Mouse (Mus musculus): ENCODE measurements around the gene Znhit1. TPM values are rescaled to one million over a fixed set of nuclear protein-coding genes. Genes with fewer than 3 reads are reported as not detected.
A peak's percentile ranks its signal among the peaks of the same experiment; 100 is the strongest.

Gene Znhit1
- polyA plus RNA-seq, 1 experiment from 2014 or later: 80.6 TPM

DNA sequence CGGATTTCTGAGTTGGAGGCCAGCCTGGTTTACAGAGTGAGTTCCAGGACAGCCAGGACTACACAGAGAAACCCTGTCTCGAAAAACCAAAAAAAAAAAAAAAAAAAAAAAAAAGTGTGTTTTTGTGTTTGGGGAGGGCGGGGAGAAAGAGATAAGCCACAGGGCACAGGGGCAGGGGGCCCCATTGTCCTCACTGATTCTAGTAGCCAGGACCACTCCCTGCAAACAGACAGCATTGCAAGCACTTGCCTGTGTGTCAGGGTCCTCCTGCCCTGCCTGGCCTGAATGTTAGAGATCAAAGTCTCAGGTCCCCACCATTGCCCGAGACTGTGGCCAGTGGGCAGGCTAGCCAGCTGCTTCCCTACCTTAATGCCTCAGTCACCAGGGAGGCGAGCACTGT lies 11.6 kb upstream of the Znhit1 start:
- no peaks in the 10 kb centered on the region for H3K27me3 ChIP-seq (ENCODE audit: control insufficient read depth, insufficient read depth, low read length)
- H3K27ac ChIP-seq (ENCODE audit: low read depth, low read length): no peak overlapping the region
- peaks cover 15% of the 10 kb centered on the region for H3K36me3 ChIP-seq (ENCODE audit: control insufficient read depth, insufficient read depth, low read length)
- no peak overlapping the region for H3K4me2 ChIP-seq (replicated peaks; ENCODE audit: low read depth, low read length)
- no peak overlapping the region for H3K9ac ChIP-seq (ENCODE audit: low read depth, low read length)
- no peaks in the 10 kb centered on the region for H3K4me1 ChIP-seq (ENCODE audit: control insufficient read depth, insufficient read depth, low read length)
- H3K4me3 ChIP-seq (ENCODE audit: low read length): no peak overlapping the region
- WGBS: 73% methylated on average over 4 of the region's 5 CpGs
- H3K9me3 ChIP-seq (ENCODE audit: control insufficient read depth, low read length): no peaks in the 10 kb centered on the region
- ATAC-seq (ENCODE audit: low FRiP score, low TSS enrichment): no peak

DNA sequence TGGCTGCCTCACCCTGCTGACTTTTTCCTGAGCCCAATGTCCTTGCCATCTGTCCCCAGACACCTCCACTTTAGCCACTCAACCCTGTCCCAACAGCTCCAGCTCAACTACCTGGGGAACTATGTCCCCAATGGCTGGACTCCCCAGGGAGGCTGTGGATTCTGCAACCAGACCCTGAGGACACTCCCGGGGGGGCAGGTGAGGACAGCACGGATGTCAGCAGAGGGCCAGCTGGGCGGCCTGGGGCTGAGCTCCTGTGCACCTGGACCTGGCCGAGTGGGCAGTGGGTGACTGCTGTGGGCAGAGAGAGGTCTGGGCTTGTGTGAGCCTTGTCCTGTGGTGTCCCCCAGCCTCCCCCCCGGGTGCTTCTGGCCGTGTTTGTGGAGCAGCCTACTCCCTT lies 2.0 kb upstream of the Znhit1 start:
- Histone ChIP-seq H3K9ac (ENCODE audit: low read depth, low read length) (no peak overlapping the region; the same call in 1 of the 2 replicates), H3K36me3 (ENCODE audit: control insufficient read depth, insufficient read depth, low read length) (peaks cover 52% of the 10 kb centered on the region), H3K4me2 (replicated peaks; ENCODE audit: low read depth, low read length) (no peak overlapping the region), H3K9me3 (ENCODE audit: control insufficient read depth, low read length) (no peaks in the 10 kb centered on the region), H3K4me3 (ENCODE audit: low read length) (no peak overlapping the region), H3K27me3 (ENCODE audit: control insufficient read depth, insufficient read depth, low read length) (no peaks in the 10 kb centered on the region), H3K27ac (ENCODE audit: low read depth, low read length) (no peak overlapping the region), H3K4me1 (ENCODE audit: control insufficient read depth, insufficient read depth, low read length) (peaks cover 12% of the 10 kb centered on the region; the same call in 1 of the 2 replicates)
- no peak for ATAC-seq (ENCODE audit: low FRiP score, low TSS enrichment)
- WGBS: 94% methylated on average over 6 of the region's 6 CpGs

GRCm38 (mm10) chr5:136988420-136988819 lies 599 bp upstream of the Znhit1 start:
- peaks cover 44% of the 10 kb centered on the region for H3K36me3 ChIP-seq (ENCODE audit: control insufficient read depth, insufficient read depth, low read length)

GRCm38 (mm10) chr5:136987138-136987933 lies 485 bp downstream of the Znhit1 start:
- H3K4me3 ChIP-seq (ENCODE audit: low read length): peak overlapping the region; percentile 85
- peak overlapping the region; percentile 70 for H3K4me2 ChIP-seq (replicated peaks; ENCODE audit: low read depth, low read length)
- peaks cover 42% of the 10 kb centered on the region for H3K36me3 ChIP-seq (ENCODE audit: control insufficient read depth, insufficient read depth, low read length)
- ATAC-seq (ENCODE audit: low FRiP score, low TSS enrichment): peak; percentile 73
- H3K4me1 ChIP-seq (ENCODE audit: control insufficient read depth, insufficient read depth, low read length): peaks cover 12% of the 10 kb centered on the region; the same call in 1 of the 2 replicates
- H3K9ac ChIP-seq (ENCODE audit: low read depth, low read length): peak overlapping the region; percentile 90
- WGBS: 0% methylated on average over 65 of the region's 67 CpGs
- H3K9me3 ChIP-seq (ENCODE audit: control insufficient read depth, low read length): no peaks in the 10 kb centered on the region
- no peaks in the 10 kb centered on the region for H3K27me3 ChIP-seq (ENCODE audit: control insufficient read depth, insufficient read depth, low read length)
- peak overlapping the region; percentile 92 for H3K27ac ChIP-seq (ENCODE audit: low read depth, low read length)

More at GRCm38 (mm10) chr5:136988420-136988819, 599 bp upstream of the Znhit1 start:
- no peak for ATAC-seq (ENCODE audit: low FRiP score, low TSS enrichment)
- 57% methylated on average over 7 of the region's 7 CpGs for WGBS
- Histone ChIP-seq H3K27me3 (ENCODE audit: control insufficient read depth, insufficient read depth, low read length) (no peaks in the 10 kb centered on the region), H3K9ac (ENCODE audit: low read depth, low read length) (peak overlapping the region; percentile 90; the same call in 1 of the 2 replicates), H3K9me3 (ENCODE audit: control insufficient read depth, low read length) (no peaks in the 10 kb centered on the region), H3K4me1 (ENCODE audit: control insufficient read depth, insufficient read depth, low read length) (peaks cover 12% of the 10 kb centered on the region; the same call in 1 of the 2 replicates), H3K4me3 (ENCODE audit: low read length) (peak overlapping the region; percentile 85), H3K4me2 (replicated peaks; ENCODE audit: low read depth, low read length) (peak overlapping the region; percentile 70), H3K27ac (ENCODE audit: low read depth, low read length) (no peak overlapping the region)

DNA sequence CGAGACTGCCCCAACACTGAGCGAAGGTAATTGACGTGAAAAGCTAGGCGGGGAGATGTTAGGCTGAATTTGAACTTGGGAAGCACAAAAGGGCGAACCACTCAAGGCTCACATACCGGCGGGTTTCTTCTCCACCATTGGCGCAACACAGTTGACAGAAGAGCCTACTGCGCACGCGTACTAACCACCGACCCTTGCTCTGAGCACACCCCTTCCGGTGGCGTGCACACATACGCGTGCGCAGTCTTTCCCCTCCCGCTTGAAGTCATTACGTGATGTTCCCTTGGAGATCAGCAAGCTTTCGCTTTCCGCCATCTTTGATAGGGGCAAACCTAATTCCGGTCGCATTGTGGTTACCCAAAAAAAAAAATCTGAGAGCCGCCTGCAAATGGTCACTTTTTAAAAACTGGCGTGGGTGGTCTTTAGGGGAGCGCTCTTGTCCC lies 1.1 kb downstream of the Znhit1 start, which contains the start of gene Plod3:
Gene Plod3 (plus strand): TSS at position 325 of the 443 bp plus-strand sequence.
- Histone ChIP-seq H3K9ac (ENCODE audit: low read depth, low read length) (peak within 1 kb of the TSS; percentile 90), H3K9me3 (ENCODE audit: control insufficient read depth, low read length) (no peaks in the 10 kb centered on the region), H3K36me3 (ENCODE audit: control insufficient read depth, insufficient read depth, low read length) (peaks cover 40% of the 10 kb centered on the region), H3K4me2 (replicated peaks; ENCODE audit: low read depth, low read length) (peak within 1 kb of the TSS; percentile 70), H3K27me3 (ENCODE audit: control insufficient read depth, insufficient read depth, low read length) (no peaks in the 10 kb centered on the region), H3K4me1 (ENCODE audit: control insufficient read depth, insufficient read depth, low read length) (peaks cover 12% of the 10 kb centered on the region; the same call in 1 of the 2 replicates), H3K4me3 (ENCODE audit: low read length) (peak within 1 kb of the TSS; percentile 85), H3K27ac (ENCODE audit: low read depth, low read length) (peak within 1 kb of the TSS; percentile 92)
- ATAC-seq (ENCODE audit: low FRiP score, low TSS enrichment): peak; percentile 90
- under 1% methylated on average over 26 of the region's 26 CpGs for WGBS

DNA sequence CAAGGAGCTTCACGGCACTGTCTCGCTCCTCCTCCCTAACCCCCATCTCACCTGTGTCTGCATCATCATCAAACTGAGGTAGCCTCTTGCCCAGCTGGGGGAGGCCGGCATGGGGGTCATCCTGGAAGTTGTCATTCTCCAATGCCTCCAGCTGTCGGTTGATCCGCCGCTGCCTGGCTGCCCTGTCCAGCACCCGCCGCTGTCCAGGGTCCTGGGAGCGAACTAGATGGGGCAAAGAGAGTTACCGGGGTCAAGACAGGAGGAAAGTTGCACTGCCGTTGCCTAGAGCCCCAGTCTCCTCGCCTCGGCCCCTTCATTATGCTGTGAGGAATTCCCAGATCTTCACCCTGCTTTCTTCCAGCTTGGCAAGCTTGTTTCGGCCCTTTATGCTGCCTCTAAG lies 3.0 kb downstream of the Znhit1 start:
- no peak for ATAC-seq (ENCODE audit: low FRiP score, low TSS enrichment)
- Histone ChIP-seq H3K4me3 (ENCODE audit: low read length) (no peak overlapping the region), H3K27ac (ENCODE audit: low read depth, low read length) (no peak overlapping the region), H3K9me3 (ENCODE audit: control insufficient read depth, low read length) (no peaks in the 10 kb centered on the region), H3K4me2 (replicated peaks; ENCODE audit: low read depth, low read length) (no peak overlapping the region), H3K27me3 (ENCODE audit: control insufficient read depth, insufficient read depth, low read length) (no peaks in the 10 kb centered on the region), H3K36me3 (ENCODE audit: control insufficient read depth, insufficient read depth, low read length) (peaks cover 34% of the 10 kb centered on the region; the same call in 1 of the 2 replicates), H3K9ac (ENCODE audit: low read depth, low read length) (no peak overlapping the region), H3K4me1 (ENCODE audit: control insufficient read depth, insufficient read depth, low read length) (peaks cover 12% of the 10 kb centered on the region; the same call in 1 of the 2 replicates)
- WGBS: 49% methylated on average over 14 of the region's 14 CpGs

DNA sequence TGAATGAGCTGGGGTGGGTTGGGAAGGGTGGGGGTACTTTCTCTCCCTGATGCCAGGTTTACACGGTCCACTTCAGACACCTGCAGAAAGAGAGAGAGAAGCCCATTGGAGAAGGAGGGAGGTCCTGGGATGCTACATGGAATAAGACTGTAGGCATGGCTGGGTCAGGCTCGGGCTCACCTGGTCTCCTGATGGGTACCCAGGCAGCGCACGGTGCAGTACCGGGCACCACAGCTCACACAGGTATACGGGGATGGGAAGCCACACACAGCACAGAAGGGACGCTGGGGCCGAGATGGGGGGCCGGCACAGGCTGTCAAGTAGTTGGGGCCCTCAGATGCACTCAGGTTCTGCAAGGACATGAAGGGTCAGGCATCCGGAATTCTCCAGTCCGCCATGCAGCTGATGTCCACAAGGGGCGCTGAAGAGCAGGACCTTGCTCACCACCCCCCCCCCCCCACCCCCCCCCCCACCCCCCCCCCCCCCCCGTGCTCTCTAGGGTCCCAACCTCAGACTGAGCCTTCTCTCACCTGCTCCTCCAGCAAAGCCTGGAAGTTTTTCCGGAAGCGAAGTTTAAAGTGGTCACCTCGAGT lies 5.4 kb downstream of the Znhit1 start:
- 48% methylated on average over 15 of the region's 16 CpGs for WGBS
- H3K9ac ChIP-seq (ENCODE audit: low read depth, low read length): no peak overlapping the region
- H3K27me3 ChIP-seq (ENCODE audit: control insufficient read depth, insufficient read depth, low read length): no peaks in the 10 kb centered on the region
- H3K27ac ChIP-seq (ENCODE audit: low read depth, low read length): no peak overlapping the region
- H3K4me3 ChIP-seq (ENCODE audit: low read length): no peak overlapping the region
- peaks cover 24% of the 10 kb centered on the region; the same call in 1 of the 2 replicates for H3K36me3 ChIP-seq (ENCODE audit: control insufficient read depth, insufficient read depth, low read length)
- H3K4me2 ChIP-seq (replicated peaks; ENCODE audit: low read depth, low read length): no peak overlapping the region
- ATAC-seq (ENCODE audit: low FRiP score, low TSS enrichment): no peak
- no peaks in the 10 kb centered on the region for H3K9me3 ChIP-seq (ENCODE audit: control insufficient read depth, low read length)
- H3K4me1 ChIP-seq (ENCODE audit: control insufficient read depth, insufficient read depth, low read length): peaks cover 5% of the 10 kb centered on the region; the same call in 1 of the 2 replicates

GRCm38 (mm10) chr5:136980974-136981373 lies 6.8 kb downstream of the Znhit1 start:
- WGBS: 88% methylated on average over 8 of the region's 8 CpGs
- Histone ChIP-seq H3K9ac (ENCODE audit: low read depth, low read length) (no peak overlapping the region), H3K9me3 (ENCODE audit: control insufficient read depth, low read length) (no peaks in the 10 kb centered on the region), H3K36me3 (ENCODE audit: control insufficient read depth, insufficient read depth, low read length) (peaks cover 24% of the 10 kb centered on the region; the same call in 1 of the 2 replicates), H3K27ac (ENCODE audit: low read depth, low read length) (no peak overlapping the region), H3K4me3 (ENCODE audit: low read length) (no peak overlapping the region), H3K4me1 (ENCODE audit: control insufficient read depth, insufficient read depth, low read length) (peaks cover 1% of the 10 kb centered on the region; the same call in 1 of the 2 replicates), H3K27me3 (ENCODE audit: control insufficient read depth, insufficient read depth, low read length) (no peaks in the 10 kb centered on the region), H3K4me2 (replicated peaks; ENCODE audit: low read depth, low read length) (no peak overlapping the region)
- ATAC-seq (ENCODE audit: low FRiP score, low TSS enrichment): no peak

DNA sequence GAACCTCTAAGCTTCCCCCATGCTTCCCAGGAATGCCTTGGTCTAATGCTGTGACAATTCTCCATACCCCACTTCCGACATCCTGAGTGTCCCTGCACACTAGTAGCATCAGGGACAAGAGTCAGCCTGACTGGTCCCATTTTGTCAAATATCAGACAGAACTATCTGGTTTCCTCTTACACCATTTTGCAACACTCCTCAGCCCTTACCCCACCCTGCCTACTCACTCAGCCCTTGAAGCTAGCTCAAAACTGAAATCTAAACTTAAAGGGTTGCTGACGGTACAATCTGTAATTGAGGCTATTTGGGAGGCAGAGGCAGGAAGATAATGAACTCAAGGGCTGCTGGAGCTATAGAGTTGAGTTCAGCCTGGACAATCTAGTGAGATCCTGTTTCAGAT lies 8.1 kb downstream of the Znhit1 start:
- 76% methylated on average over 2 of the region's 2 CpGs for WGBS
- ATAC-seq (ENCODE audit: low FRiP score, low TSS enrichment): no peak
- no peak overlapping the region for H3K27ac ChIP-seq (ENCODE audit: low read depth, low read length)
- H3K36me3 ChIP-seq (ENCODE audit: control insufficient read depth, insufficient read depth, low read length): peaks cover 24% of the 10 kb centered on the region; the same call in 1 of the 2 replicates
- H3K9ac ChIP-seq (ENCODE audit: low read depth, low read length): no peak overlapping the region
- no peaks in the 10 kb centered on the region for H3K4me1 ChIP-seq (ENCODE audit: control insufficient read depth, insufficient read depth, low read length)
- H3K27me3 ChIP-seq (ENCODE audit: control insufficient read depth, insufficient read depth, low read length): no peaks in the 10 kb centered on the region
- no peaks in the 10 kb centered on the region for H3K9me3 ChIP-seq (ENCODE audit: control insufficient read depth, low read length)
- no peak overlapping the region for H3K4me2 ChIP-seq (replicated peaks; ENCODE audit: low read depth, low read length)
- H3K4me3 ChIP-seq (ENCODE audit: low read length): no peak overlapping the region
